Mouse (Mus musculus): ENCODE results near the gene Copb1. TPM values are rescaled to one million over a fixed set of nuclear protein-coding genes. Genes with fewer than 3 reads are reported as not detected.

Gene Copb1
- 90.5 and 93.6 TPM in 2 replicates for polyA plus RNA-seq (2016; fragmentation: Nextera tagmentation; extraction: Ambion mirVana)

- WGBS = 4% methylated on average over 75 of the region's 75 CpGs
- H3K27me3 ChIP-seq (ENCODE audit: insufficient read depth, poor library complexity, severe bottlenecking) = no peaks in the 10 kb centered on the region
- peak within 1 kb of the TSS; percentile 84 for H3K4me3 ChIP-seq
- H3K36me3 ChIP-seq = peaks cover 36% of the 10 kb centered on the region
- peak within 1 kb of the TSS; percentile 97 for H3K27ac ChIP-seq
- DNase-seq (ENCODE audit: low spot score) = peak; percentile 88
- H3K9me3 ChIP-seq = peaks cover 7% of the 10 kb centered on the region; the same call in 1 of the 2 replicates
- peaks cover 4% of the 10 kb centered on the region; the same call in 1 of the 2 replicates for H3K4me1 ChIP-seq (replicated peaks)
Observed at GRCm38 (mm10) chr7:114253885-114254833, at the start of gene Copb1. TSS of gene Copb1 (minus strand) at chr7:114254711.

DNA sequence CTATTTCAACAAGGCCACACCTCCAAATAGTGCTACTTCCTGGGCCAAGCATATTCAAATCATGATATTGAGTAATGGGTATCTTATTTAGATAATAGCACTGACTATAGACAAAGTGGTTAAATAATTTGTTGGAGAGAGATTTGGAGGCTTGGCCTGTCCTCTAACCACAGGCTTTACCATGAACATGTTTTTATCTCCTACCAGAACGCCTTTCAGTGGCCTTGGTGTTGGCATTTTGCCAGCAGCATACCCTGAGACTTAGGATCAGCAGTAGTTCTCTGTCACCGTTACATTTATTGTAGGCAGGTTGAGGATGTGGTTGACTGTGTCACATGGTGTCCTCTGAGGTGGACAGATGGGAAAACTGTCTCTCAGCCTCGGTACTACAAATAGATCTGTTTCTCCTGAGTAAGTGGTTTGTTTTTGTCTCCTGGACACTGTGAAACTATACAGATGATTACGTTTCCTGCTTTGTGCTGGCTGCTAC lies 46.8 kb upstream of the Copb1 start:
- H3K9me3 ChIP-seq = no peaks in the 10 kb centered on the region
- H3K36me3 ChIP-seq = no peaks in the 10 kb centered on the region
- no peaks in the 10 kb centered on the region for H3K4me1 ChIP-seq (replicated peaks)
- DNase-seq (ENCODE audit: low spot score) = no peak
- no peaks in the 10 kb centered on the region for H3K27me3 ChIP-seq (ENCODE audit: insufficient read depth, poor library complexity, severe bottlenecking)
- WGBS = 78% methylated on average over 4 of the region's 4 CpGs
- H3K4me3 ChIP-seq = no peak overlapping the region
- no peak overlapping the region for H3K27ac ChIP-seq

DNA sequence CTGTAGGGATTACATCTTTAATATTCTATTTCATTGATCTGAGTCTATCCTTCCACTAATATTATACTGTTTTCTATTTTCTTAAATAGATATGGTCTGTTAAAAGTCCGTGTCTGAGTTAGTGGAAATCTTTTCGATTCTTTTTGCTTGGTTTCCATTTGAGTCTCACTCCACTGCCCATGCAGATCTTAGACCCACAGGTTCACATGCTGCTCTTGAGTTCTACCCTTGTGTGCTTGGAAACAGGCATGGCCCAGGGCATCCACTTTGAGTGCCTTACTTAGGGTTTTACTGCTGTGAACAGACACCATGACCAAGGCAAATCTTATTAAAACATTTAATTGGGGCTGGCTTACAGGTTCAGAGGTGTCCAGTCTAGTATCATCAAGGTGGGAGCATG lies 46.3 kb upstream of the Copb1 start:
- 92% methylated on average over 2 of the region's 2 CpGs for WGBS
- H3K27ac ChIP-seq = no peak overlapping the region
- H3K4me1 ChIP-seq (replicated peaks) = no peaks in the 10 kb centered on the region
- H3K36me3 ChIP-seq = no peaks in the 10 kb centered on the region
- H3K9me3 ChIP-seq = no peaks in the 10 kb centered on the region
- DNase-seq (ENCODE audit: low spot score) = no peak
- no peak overlapping the region for H3K4me3 ChIP-seq
- H3K27me3 ChIP-seq (ENCODE audit: insufficient read depth, poor library complexity, severe bottlenecking) = no peaks in the 10 kb centered on the region

DNA sequence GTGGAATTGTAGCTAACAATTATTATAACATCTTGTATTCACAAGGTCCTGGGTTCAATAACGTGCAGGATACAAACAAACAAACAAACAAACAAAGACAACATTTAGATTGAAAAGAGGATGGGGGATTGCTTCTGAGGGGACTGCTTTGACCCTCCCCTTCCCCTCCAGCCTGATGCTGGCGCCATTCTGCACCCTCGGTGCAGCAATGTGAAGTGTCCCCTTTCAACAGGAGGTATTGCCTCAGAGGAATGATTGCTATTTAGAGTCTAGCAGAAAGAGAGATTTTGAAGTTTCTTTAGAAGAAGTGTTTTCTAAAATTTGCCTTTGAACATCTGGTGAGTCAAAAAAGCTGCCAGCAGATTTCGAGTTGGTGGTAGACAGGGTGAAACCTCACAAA lies 44.7 kb upstream of the Copb1 start:
- H3K4me3 ChIP-seq = no peak overlapping the region
- no peaks in the 10 kb centered on the region for H3K36me3 ChIP-seq
- no peaks in the 10 kb centered on the region for H3K9me3 ChIP-seq
- 65% methylated on average over 4 of the region's 4 CpGs for WGBS
- no peaks in the 10 kb centered on the region for H3K4me1 ChIP-seq (replicated peaks)
- H3K27ac ChIP-seq = no peak overlapping the region
- H3K27me3 ChIP-seq (ENCODE audit: insufficient read depth, poor library complexity, severe bottlenecking) = peaks cover 5% of the 10 kb centered on the region; the same call in 1 of the 2 replicates
- DNase-seq (ENCODE audit: low spot score) = no peak

- DNase-seq (ENCODE audit: low spot score) = no peak
- Histone ChIP-seq H3K27me3 (ENCODE audit: insufficient read depth, poor library complexity, severe bottlenecking) (peaks cover 33% of the 10 kb centered on the region), H3K4me3 (no peak overlapping the region), H3K36me3 (no peaks in the 10 kb centered on the region), H3K9me3 (no peaks in the 10 kb centered on the region), H3K27ac (no peak overlapping the region), H3K4me1 (replicated peaks) (peaks cover 30% of the 10 kb centered on the region)
- 87% methylated on average over 5 of the region's 5 CpGs for WGBS
Observed at GRCm38 (mm10) chr7:114294698-114295097, 40.2 kb upstream of the Copb1 start.

- Histone ChIP-seq H3K27me3 (ENCODE audit: insufficient read depth, poor library complexity, severe bottlenecking) (peaks cover 33% of the 10 kb centered on the region), H3K4me1 (replicated peaks) (peaks cover 30% of the 10 kb centered on the region), H3K27ac (no peak overlapping the region), H3K9me3 (no peaks in the 10 kb centered on the region), H3K36me3 (no peaks in the 10 kb centered on the region), H3K4me3 (no peak overlapping the region)
- 81% methylated on average over 5 of the region's 5 CpGs for WGBS
- DNase-seq (ENCODE audit: low spot score) = no peak
Observed at GRCm38 (mm10) chr7:114293903-114294302, 39.4 kb upstream of the Copb1 start.

DNA sequence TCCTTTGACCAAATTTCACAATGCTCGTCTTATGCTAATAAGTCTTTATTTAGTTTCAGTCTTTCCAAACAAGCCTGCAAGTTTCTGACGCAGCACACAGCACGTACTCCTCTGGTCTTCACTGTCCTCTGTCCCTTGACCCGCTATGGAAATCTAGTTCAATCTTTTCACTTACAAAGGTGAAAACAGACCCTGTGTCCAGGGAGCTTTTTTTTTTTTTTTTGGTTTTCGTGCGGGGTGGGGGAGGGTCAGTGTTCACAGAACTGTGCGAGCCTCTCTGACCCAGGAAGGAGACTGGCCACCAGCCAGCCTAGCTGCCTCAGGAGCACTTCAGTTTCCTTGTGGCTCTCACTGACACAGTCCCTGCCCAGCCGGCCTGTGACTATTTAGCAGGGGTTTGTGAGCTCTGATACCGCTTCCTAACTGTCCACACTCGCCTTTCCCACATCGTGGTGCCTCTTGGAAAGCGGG lies 38.0 kb upstream of the Copb1 start:
- peak; percentile 33 for DNase-seq (ENCODE audit: low spot score)
- WGBS = 7% methylated on average over 12 of the region's 12 CpGs
- peak overlapping the region; percentile 30; the same call in 1 of the 2 replicates for H3K27ac ChIP-seq
- H3K9me3 ChIP-seq = no peaks in the 10 kb centered on the region
- no peaks in the 10 kb centered on the region for H3K36me3 ChIP-seq
- peaks cover 30% of the 10 kb centered on the region for H3K4me1 ChIP-seq (replicated peaks)
- H3K27me3 ChIP-seq (ENCODE audit: insufficient read depth, poor library complexity, severe bottlenecking) = peaks cover 33% of the 10 kb centered on the region
- peak overlapping the region; percentile 26 for H3K4me3 ChIP-seq

- peak overlapping the region; percentile 66 for H3K27ac ChIP-seq
- peaks cover 30% of the 10 kb centered on the region for H3K4me1 ChIP-seq (replicated peaks)
- H3K36me3 ChIP-seq = no peaks in the 10 kb centered on the region
- H3K27me3 ChIP-seq (ENCODE audit: insufficient read depth, poor library complexity, severe bottlenecking) = peaks cover 33% of the 10 kb centered on the region
- peak; percentile 60 for DNase-seq (ENCODE audit: low spot score)
- H3K4me3 ChIP-seq = 0 out of 2 replicates have a peak overlapping the region, but pooled peaks have one; percentile 11
- H3K9me3 ChIP-seq = no peaks in the 10 kb centered on the region
- WGBS = 22% methylated on average over 15 of the region's 15 CpGs
Observed at GRCm38 (mm10) chr7:114291461-114292335, 37.2 kb upstream of the Copb1 start.

DNA sequence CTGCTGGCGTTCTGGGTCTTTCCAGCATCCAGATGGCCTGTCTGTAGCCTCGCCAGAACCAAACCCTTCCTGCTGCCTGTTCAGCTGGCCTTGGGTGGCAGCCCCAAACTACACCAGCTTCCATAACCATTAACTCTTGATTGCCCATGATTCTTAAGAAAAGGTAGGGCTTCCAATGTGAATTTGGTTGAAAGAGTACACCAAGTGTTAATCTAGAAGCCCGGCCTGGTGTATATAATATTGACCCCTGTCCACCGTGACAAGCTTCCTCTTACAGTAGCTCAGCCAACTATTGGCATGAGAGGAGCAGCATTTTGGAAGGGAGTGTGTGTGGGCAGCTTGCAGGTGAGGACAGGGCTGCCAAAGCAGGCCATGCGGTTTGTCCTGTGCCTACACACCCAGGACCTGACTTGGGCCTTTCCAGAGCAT lies 35.6 kb upstream of the Copb1 start:
- DNase-seq (ENCODE audit: low spot score) = no peak
- no peak overlapping the region for H3K27ac ChIP-seq
- H3K4me3 ChIP-seq = no peak overlapping the region
- WGBS = 58% methylated on average over 5 of the region's 5 CpGs
- no peaks in the 10 kb centered on the region for H3K36me3 ChIP-seq
- H3K9me3 ChIP-seq = no peaks in the 10 kb centered on the region
- peaks cover 33% of the 10 kb centered on the region for H3K27me3 ChIP-seq (ENCODE audit: insufficient read depth, poor library complexity, severe bottlenecking)
- H3K4me1 ChIP-seq (replicated peaks) = peaks cover 30% of the 10 kb centered on the region

DNA sequence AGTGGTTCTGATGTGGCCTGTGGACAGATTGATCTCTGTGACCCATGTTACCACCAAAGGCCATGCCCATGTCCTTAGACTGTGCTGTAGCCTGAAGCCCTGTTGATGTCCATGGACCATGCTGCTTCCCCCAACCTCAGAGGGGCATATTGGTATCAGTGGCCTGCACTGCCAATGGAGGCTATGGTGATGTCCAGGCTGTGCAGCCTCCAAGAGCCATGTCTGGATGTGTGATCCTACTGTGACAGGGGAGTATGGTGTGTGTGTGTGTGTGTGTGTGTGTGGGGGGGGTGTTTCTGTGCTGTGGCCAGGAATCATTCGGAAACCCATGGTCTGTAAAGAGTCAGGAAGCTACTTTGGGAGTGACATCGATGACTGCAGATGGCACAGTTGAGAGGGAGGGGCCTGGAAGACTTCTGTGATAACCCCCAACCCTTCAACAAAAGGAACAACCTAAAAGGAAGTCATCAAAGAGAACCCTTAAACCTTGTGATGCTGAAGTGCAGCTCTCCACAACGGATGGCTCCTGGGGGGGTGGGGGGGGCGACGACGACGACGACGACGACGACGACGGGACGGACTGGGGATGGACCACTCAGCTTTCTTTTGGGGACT lies 29.9 kb upstream of the Copb1 start:
- WGBS = 92% methylated on average over 14 of the region's 14 CpGs
- Histone ChIP-seq H3K36me3 (no peaks in the 10 kb centered on the region), H3K27me3 (ENCODE audit: insufficient read depth, poor library complexity, severe bottlenecking) (no peaks in the 10 kb centered on the region), H3K4me3 (no peak overlapping the region), H3K9me3 (no peaks in the 10 kb centered on the region), H3K4me1 (replicated peaks) (no peaks in the 10 kb centered on the region), H3K27ac (no peak overlapping the region)
- DNase-seq (ENCODE audit: low spot score) = no peak

- Histone ChIP-seq H3K36me3 (no peaks in the 10 kb centered on the region), H3K27me3 (ENCODE audit: insufficient read depth, poor library complexity, severe bottlenecking) (no peaks in the 10 kb centered on the region), H3K27ac (no peak overlapping the region), H3K4me3 (no peak overlapping the region), H3K9me3 (no peaks in the 10 kb centered on the region), H3K4me1 (replicated peaks) (no peaks in the 10 kb centered on the region)
- 77% methylated on average over 9 of the region's 9 CpGs for WGBS
- DNase-seq (ENCODE audit: low spot score) = no peak
Observed at GRCm38 (mm10) chr7:114283006-114283405, 28.5 kb upstream of the Copb1 start.

- 54% methylated on average over 3 of the region's 3 CpGs for WGBS
- Histone ChIP-seq H3K9me3 (no peaks in the 10 kb centered on the region), H3K27ac (no peak overlapping the region), H3K4me1 (replicated peaks) (no peaks in the 10 kb centered on the region), H3K27me3 (ENCODE audit: insufficient read depth, poor library complexity, severe bottlenecking) (no peaks in the 10 kb centered on the region), H3K36me3 (no peaks in the 10 kb centered on the region), H3K4me3 (no peak overlapping the region)
- DNase-seq (ENCODE audit: low spot score) = peak; percentile 41
Observed at GRCm38 (mm10) chr7:114281671-114282070, 27.2 kb upstream of the Copb1 start.
